Mouse (Mus musculus) gonadal fat pad, adult 2 months (tissue): ENCODE results near the gene Art4. TPM values are rescaled to one million over a fixed set of nuclear protein-coding genes. Genes with fewer than 3 reads are reported as not detected.

Experiments used
- polyA plus RNA-seq: library from polyadenylated mRNA; depleted of rRNA; stranded (reverse); fragments of >200 nt; gene quantifications from 2 replicates; pipeline ENCODE4 v1.2.3, GENCODE M21; 2012; rRNA removed

Gene Art4
- polyA plus RNA-seq, 1 experiment: 10.3 TPM

Other genes with a start within 250 kb of the Art4 start
- gene Plbd1, start 195.8 kb downstream of the Art4 start, polyA plus RNA-seq: 21.5 and 35.8 TPM in 2 replicates
- 0.04 and 0.09 TPM in 2 replicates for gene Gucy2c, start 76.0 kb downstream of the Art4 start, polyA plus RNA-seq
- 0.66 and 0.97 TPM in 2 replicates for gene Hist4h4, start 53.3 kb downstream of the Art4 start, polyA plus RNA-seq
- gene H2afj, start 49.5 kb downstream of the Art4 start, polyA plus RNA-seq: 224 and 310 TPM in 2 replicates
- gene BC049715, start 30.1 kb downstream of the Art4 start, polyA plus RNA-seq: 0.86 and 2.3 TPM in 2 replicates
- 25.2 and 34.8 TPM in 2 replicates for gene Wbp11, start 29.5 kb downstream of the Art4 start, polyA plus RNA-seq
- 0.08 and 0.12 TPM in 2 replicates for gene Smco3, start 22.3 kb downstream of the Art4 start, polyA plus RNA-seq
- 1,037 and 1,559 TPM in 2 replicates for gene Mgp, start 18.1 kb upstream of the Art4 start, polyA plus RNA-seq
- 0.08 TPM in 2 replicates for gene Erp27, start 64.4 kb upstream of the Art4 start, polyA plus RNA-seq
- gene Pde6h, start 66.1 kb upstream of the Art4 start, polyA plus RNA-seq: 0.30 and 23.6 TPM in 2 replicates
- 46.4 and 53.8 TPM in 2 replicates for gene Arhgdib, start 84.2 kb upstream of the Art4 start, polyA plus RNA-seq